In genomic region chr6:144039221-144039620, GRCm38 (mm10) we compare ENCODE assay signal across 13 mouse cellular contexts.
DNase-seq lines count a peak whose midpoint lies in the region; ATAC-seq and TF ChIP-seq lines count a peak whose summit lies in the region.
"Had no signal": no experiment of that assay in that cellular context is flagged by ENCODE, and none has a peak within 500 bp of the region (broad histone marks: within the 10 kb centered on the region; RNA-seq: fewer than 3 reads in every experiment).

No protein-coding gene starts in this region.

- intact Hi-C loops in gastrocnemius, postnatal 14 days (cut with DNase I; ENCODE audit: low total_unique reads), result no loop called here

- H3K4me2 ChIP-seq in lung, embryonic 14.5 days, result no peak overlapping the region
- H3K4me2 ChIP-seq in neural tube, embryonic 13.5 days, result peak overlapping the region; percentile 13; the same call in 1 of the 2 replicates

- H3K27me3 ChIP-seq in lung, embryonic 14.5 days (ENCODE audit: insufficient read depth, low read length), result no peaks in the 10 kb centered on the region
- H3K27me3 ChIP-seq in neural tube, embryonic 13.5 days, result no peaks in the 10 kb centered on the region

- no peak for TF ChIP-seq CTCF in lung, embryonic 14.5 days (IDR thresholded peaks at IDR 0.05; ENCODE audit: low read depth)
- no peak for TF ChIP-seq CTCF in lung, adult 2 months (IDR thresholded peaks at IDR 0.05; ENCODE audit: insufficient read depth, low read length)

- peak overlapping the region; percentile 69 for H3K27ac ChIP-seq in lung, embryonic 14.5 days (ENCODE audit: low read depth)
- no peak overlapping the region; the same call in 1 of the 2 replicates for H3K27ac ChIP-seq in neural tube, embryonic 13.5 days (replicated peaks)
- H3K27ac ChIP-seq: left cerebral cortex, adult 2 months; liver, embryonic 14.5 days had no signal

- TF ChIP-seq POLR2A in lung, adult 2 months (IDR thresholded peaks at IDR 0.05; ENCODE audit: borderline replicate concordance, extremely low read depth, low read depth, low read length), result no peak

- peak; percentile 39 for DNase-seq in lung, embryonic 14.5 days
- no peak for DNase-seq in lung, adult 2 months
- peak; percentile 46 for DNase-seq in embryo, embryonic 11 days
- DNase-seq in forelimb bud, embryonic 11.5 days (ENCODE audit: low read depth, low spot score), result peak; percentile 67
- no peak for DNase-seq in gastrocnemius, postnatal 14 days
- DNase-seq: cerebellum, adult 9-11 months; heart, adult 18-20 months; kidney, postnatal 14 days; thymus, postnatal 14 days had no signal

- no peak overlapping the region for H3K9ac ChIP-seq in lung, embryonic 14.5 days
- H3K9ac ChIP-seq in neural tube, embryonic 13.5 days, result no peak overlapping the region
- H3K9ac ChIP-seq: liver, embryonic 14.5 days had no signal

- no peaks in the 10 kb centered on the region for H3K4me1 ChIP-seq in lung, embryonic 14.5 days (ENCODE audit: insufficient read depth)
- no peaks in the 10 kb centered on the region; the same call in 1 of the 2 replicates for H3K4me1 ChIP-seq in lung, adult 2 months (ENCODE audit: control insufficient read depth, insufficient read depth, low read length)
- H3K4me1 ChIP-seq in neural tube, embryonic 13.5 days (replicated peaks), result peaks cover 40% of the 10 kb centered on the region

- 40% methylated on average over 7 of the region's 7 CpGs for whole genome bisulfite sequencing in lung, embryonic 14.5 days
- 57% methylated on average over 7 of the region's 7 CpGs for WGBS in lung, adult 2 months
- WGBS in neural tube, embryonic 13.5 days, result 18% methylated on average over 7 of the region's 7 CpGs

- H3K9me3 ChIP-seq in lung, embryonic 14.5 days (ENCODE audit: low read depth, low read length), result no peaks in the 10 kb centered on the region
- H3K9me3 ChIP-seq in neural tube, embryonic 13.5 days, result no peaks in the 10 kb centered on the region

- ATAC-seq in lung, embryonic 14.5 days (ENCODE audit: insufficient read depth), result 0 out of 2 replicates have a peak, but pooled peaks have one; percentile 26
- no peak for ATAC-seq in neural tube, embryonic 13.5 days (ENCODE audit: low read depth)
- ATAC-seq in megakaryocyte, adult 5-6 weeks (ENCODE audit: poor library complexity, severe bottlenecking), result no peak

- H3K4me3 ChIP-seq in lung, embryonic 14.5 days (ENCODE audit: low read depth, low read length), result no peak overlapping the region
- H3K4me3 ChIP-seq in lung, adult 2 months (replicated peaks; ENCODE audit: extremely low read depth, low read depth, low read length), result no peak overlapping the region
- H3K4me3 ChIP-seq in neural tube, embryonic 13.5 days, result no peak overlapping the region
- H3K4me3 ChIP-seq: left cerebral cortex, adult 2 months had no signal

- no peaks in the 10 kb centered on the region for H3K36me3 ChIP-seq in lung, embryonic 14.5 days (ENCODE audit: insufficient read depth)
- H3K36me3 ChIP-seq in neural tube, embryonic 13.5 days, result no peaks in the 10 kb centered on the region

Comparison
In these comparisons a context has a peak if more than half of its experiments do, and no peak if none do; other contexts are left out.
1. DNase-seq: peak in lung, embryonic 14.5 days (single experiment), embryo, embryonic 11 days (single experiment) and forelimb bud, embryonic 11.5 days (single experiment); none in lung, adult 2 months (single experiment) and gastrocnemius, postnatal 14 days (single experiment).